Mouse (Mus musculus) lung, postnatal 0 days (tissue): Measurements from ENCODE around the gene 4933434E20Rik.

Source experiments
- CTCF ChIP-seq: IDR thresholded peaks from 2 replicates; pipeline ENCODE4 v1.5.1; 2016; ENCODE audit warnings: antibody characterized with exemption, mild to moderate bottlenecking
- EP300 ChIP-seq: IDR thresholded peaks from 2 replicates; pipeline ENCODE4 v1.6.1; 2016; ENCODE audit warnings: antibody characterized with exemption, mild to moderate bottlenecking, control low read depth

DNA sequence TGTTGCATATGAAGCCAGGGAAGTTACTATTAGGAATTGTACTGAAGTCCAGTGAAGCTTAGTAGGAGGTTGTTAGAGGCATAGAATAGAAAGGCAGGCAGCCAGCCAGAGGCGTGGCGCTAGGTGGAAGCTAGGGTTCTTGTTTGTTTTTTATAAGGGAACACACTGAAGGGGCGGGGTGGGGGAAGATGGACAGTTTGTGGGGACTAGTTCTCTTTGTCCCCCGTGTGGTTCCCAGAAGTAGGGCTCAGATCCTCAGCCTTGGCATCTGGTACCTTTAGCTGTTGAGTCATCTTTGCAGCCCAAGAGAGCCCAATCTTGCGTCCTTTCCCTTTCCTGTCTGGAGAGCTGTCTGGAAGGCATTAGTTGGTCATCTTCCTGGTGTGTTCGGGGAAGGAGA, 33.8 kb downstream of the 4933434E20Rik start:
- TF ChIP-seq CTCF (peak; percentile 11; the same call in 1 of the 2 replicates), EP300 (no peak)
